Mouse (Mus musculus) hindbrain, embryonic 11.5 days (tissue): Measurements from ENCODE around the gene Elk4. TPM values are rescaled to one million over a fixed set of nuclear protein-coding genes. Genes with fewer than 3 reads are reported as not detected.

ENCODE experiments used
- ATAC-seq: fragments of 200-750 bp; cut with Nextera tagmentation; 2 replicates; pipeline ENCODE4 v1.8.0; 2017; ENCODE audit warnings: mild to moderate bottlenecking, moderate TSS enrichment, moderate library complexity; ENCODE audit not compliant: low FRiP score
- DNase-seq: peaks from one replicate; pipeline ENCODE4 v3.0.0-alpha.2; 2015; ENCODE audit warnings: low spot score
- H3K27ac ChIP-seq: fragments of 300-500 bp; sonication (generic); 2 replicates; pipeline ENCODE4 v1.5.1; 2014; ENCODE audit warnings: mild to moderate bottlenecking, low read depth, low read length
- H3K27me3 ChIP-seq: fragments of 300-500 bp; sonication (generic); 2 replicates; pipeline ENCODE4 v1.6.1; 2014; ENCODE audit warnings: mild to moderate bottlenecking, low read length, moderate library complexity, mixed read lengths; ENCODE audit not compliant: control insufficient read depth, insufficient read depth
- H3K36me3 ChIP-seq: fragments of 300-500 bp; sonication (generic); 2 replicates; pipeline ENCODE4 v1.6.1; 2014; ENCODE audit warnings: mild to moderate bottlenecking, low read length, moderate library complexity, mixed read lengths; ENCODE audit not compliant: control insufficient read depth, insufficient read depth
- H3K4me1 ChIP-seq: fragments of 300-500 bp; sonication (generic); replicated peaks from 2 replicates; pipeline ENCODE4 v1.6.1; 2014; ENCODE audit warnings: low read length, mixed read lengths; ENCODE audit not compliant: control insufficient read depth, insufficient read depth
- H3K4me2 ChIP-seq: fragments of 300-500 bp; sonication (generic); replicated peaks from 2 replicates; pipeline ENCODE4 v1.6.1; 2014; ENCODE audit warnings: mild to moderate bottlenecking, low read depth, low read length
- H3K4me3 ChIP-seq: fragments of 300-500 bp; sonication (generic); 2 replicates; pipeline ENCODE4 v1.5.1; 2014; ENCODE audit warnings: low read depth, low read length
- H3K9ac ChIP-seq: fragments of 300-500 bp; sonication (generic); 2 replicates; pipeline ENCODE4 v1.6.1; 2014; ENCODE audit warnings: low read depth, low read length
- H3K9me3 ChIP-seq: fragments of 300-500 bp; sonication (generic); 2 replicates; pipeline ENCODE4 v1.6.1; 2016; ENCODE audit warnings: low read length; ENCODE audit not compliant: control insufficient read depth
- WGBS: fragments of 180-500 bp; shearing (Covaris S2); extraction: QIAGEN DNeasy Blood & Tissue Kit; methylation state at CpG from one replicate; pipeline ENCODE4 v1.1.7; 2014; 5-methylcytosine and 5-hydroxymethylcytosine counted together
- polyA plus RNA-seq: library from polyadenylated mRNA; unstranded; fragments of >200 nt; fragmentation: Nextera tagmentation; extraction: Ambion mirVana; gene quantifications from 2 replicates; pipeline ENCODE4 v1.2.1, GENCODE M21; 2014

Elk4 gene
- polyA plus RNA-seq, 1 experiment from 2014 or later, result 22.6 TPM

DNA sequence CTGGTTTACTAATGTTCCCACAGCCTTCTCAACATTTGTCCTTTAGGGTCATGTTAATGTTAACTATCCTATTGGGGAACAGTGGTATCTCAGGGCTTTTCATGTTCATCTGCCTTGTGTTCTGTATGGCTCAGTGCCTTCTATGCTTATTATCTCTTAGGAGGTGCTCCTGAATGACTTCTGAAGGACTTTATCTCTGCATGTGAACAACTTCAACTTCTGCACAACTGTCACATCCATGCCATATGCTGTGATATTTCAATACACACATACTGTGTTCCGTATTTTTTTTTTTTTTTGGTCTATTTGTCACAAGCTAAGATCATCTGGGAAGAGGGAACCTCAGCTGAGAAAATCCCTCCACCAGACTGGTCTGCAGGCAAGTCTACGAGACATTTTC lies 71.0 kb downstream of the Elk4 start:
- no peaks in the 10 kb centered on the region for H3K4me1 ChIP-seq
- no peaks in the 10 kb centered on the region for H3K36me3 ChIP-seq
- no peak overlapping the region for H3K9ac ChIP-seq
- ATAC-seq (no peak), DNase-seq (no peak)
- 95% methylated on average over 2 of the region's 2 CpGs for WGBS
- H3K27ac ChIP-seq, result no peak overlapping the region
- H3K27me3 ChIP-seq, result no peaks in the 10 kb centered on the region
- no peak overlapping the region for H3K4me3 ChIP-seq
- no peaks in the 10 kb centered on the region for H3K9me3 ChIP-seq
- H3K4me2 ChIP-seq, result no peak overlapping the region

Other genes with a start within 250 kb of the Elk4 start
- 0.43 and 1.5 TPM in 2 replicates for gene Pm20d1, start 210.2 kb upstream of the Elk4 start, polyA plus RNA-seq
- gene Slc41a1, start 180.1 kb upstream of the Elk4 start, polyA plus RNA-seq, result 8.0 and 8.2 TPM in 2 replicates
- gene Rab29, start 140.4 kb upstream of the Elk4 start, polyA plus RNA-seq, result 13.2 and 14.5 TPM in 2 replicates
- gene Nucks1, start 97.1 kb upstream of the Elk4 start, polyA plus RNA-seq, result 53.3 and 66.1 TPM in 2 replicates
- 7.5 and 8.4 TPM in 2 replicates for gene Slc45a3, start 44.6 kb upstream of the Elk4 start, polyA plus RNA-seq
- 9.2 and 11.0 TPM in 2 replicates for gene Mfsd4a, start 60.5 kb downstream of the Elk4 start, polyA plus RNA-seq
- gene Cdk18, start 132.1 kb downstream of the Elk4 start, polyA plus RNA-seq, result 0.82 and 1.1 TPM in 2 replicates
- gene Lemd1, start 183.8 kb downstream of the Elk4 start, polyA plus RNA-seq, result 8.9 and 11.3 TPM in 2 replicates
- gene AC124108.1, start 183.8 kb downstream of the Elk4 start, polyA plus RNA-seq, result 2.9 and 4.8 TPM in 2 replicates
- not detected in 2 replicates for gene Gm10188, start 222.2 kb downstream of the Elk4 start, polyA plus RNA-seq